Mouse (Mus musculus): ENCODE results near the gene Ppp4c. TPM values are rescaled to one million over a fixed set of nuclear protein-coding genes. Genes with fewer than 3 reads are reported as not detected.

Gene Ppp4c
- polyA plus RNA-seq, 1 experiment from 2014 or later: 215 TPM

DNA sequence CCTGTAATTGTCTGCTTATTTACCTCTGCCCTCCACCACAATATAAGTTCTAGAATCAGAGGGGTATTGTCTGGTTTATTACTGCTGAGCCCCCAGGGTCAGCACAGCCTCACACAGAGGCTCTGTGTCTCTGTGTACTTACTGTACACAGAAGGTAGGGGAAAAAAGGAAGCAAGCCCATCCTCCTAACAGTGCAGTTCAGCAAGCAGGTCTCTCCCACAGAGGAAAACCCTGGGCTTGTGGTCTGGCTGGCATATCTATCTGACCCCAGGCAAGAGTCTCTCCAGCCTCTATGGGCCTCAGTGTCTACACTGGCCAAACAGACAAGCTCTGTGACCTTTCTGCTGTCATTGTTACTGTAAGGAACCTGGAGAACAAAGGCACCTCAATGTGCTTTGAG is 11.5 kb upstream of the Ppp4c start:
- Histone ChIP-seq H3K4me3 (ENCODE audit: low read length) (no peak overlapping the region), H3K27me3 (replicated peaks; ENCODE audit: control insufficient read depth, insufficient read depth, low read length) (no peaks in the 10 kb centered on the region), H3K27ac (ENCODE audit: low read length) (no peak overlapping the region), H3K9ac (ENCODE audit: low read depth, low read length) (no peak overlapping the region), H3K4me2 (ENCODE audit: low read depth, low read length) (no peak overlapping the region), H3K9me3 (ENCODE audit: control insufficient read depth, low read length) (no peaks in the 10 kb centered on the region), H3K4me1 (ENCODE audit: control insufficient read depth, insufficient read depth, low read length) (peaks cover 26% of the 10 kb centered on the region), H3K36me3 (ENCODE audit: control insufficient read depth, insufficient read depth, low read length) (no peaks in the 10 kb centered on the region)
- no peak for ATAC-seq

DNA sequence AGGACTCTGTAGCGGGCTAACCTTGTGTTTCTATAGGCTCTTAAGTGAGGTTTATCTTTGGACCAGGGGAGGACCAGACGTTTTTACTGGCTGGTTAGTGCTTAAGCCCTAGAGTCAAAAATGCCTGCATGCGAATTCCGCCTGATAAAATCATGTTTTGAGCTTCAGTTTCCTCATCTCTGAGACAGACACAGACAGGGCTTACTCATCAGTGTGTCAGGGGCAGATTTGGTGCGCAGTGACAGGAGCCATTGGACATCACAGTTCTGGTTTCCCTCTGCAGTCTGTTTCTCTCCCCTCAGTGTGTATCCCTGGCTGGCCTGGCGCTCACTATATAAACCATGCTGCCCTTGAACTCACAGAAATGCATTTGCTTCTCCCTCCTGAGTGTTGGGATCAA is 10.9 kb upstream of the Ppp4c start:
- Histone ChIP-seq H3K9me3 (ENCODE audit: control insufficient read depth, low read length) (no peaks in the 10 kb centered on the region), H3K36me3 (ENCODE audit: control insufficient read depth, insufficient read depth, low read length) (no peaks in the 10 kb centered on the region), H3K4me2 (ENCODE audit: low read depth, low read length) (no peak overlapping the region), H3K4me3 (ENCODE audit: low read length) (no peak overlapping the region), H3K27ac (ENCODE audit: low read length) (no peak overlapping the region), H3K9ac (ENCODE audit: low read depth, low read length) (no peak overlapping the region), H3K27me3 (replicated peaks; ENCODE audit: control insufficient read depth, insufficient read depth, low read length) (no peaks in the 10 kb centered on the region), H3K4me1 (ENCODE audit: control insufficient read depth, insufficient read depth, low read length) (peaks cover 22% of the 10 kb centered on the region)
- 71% methylated on average over 6 of the region's 6 CpGs for WGBS
- no peak for ATAC-seq

DNA sequence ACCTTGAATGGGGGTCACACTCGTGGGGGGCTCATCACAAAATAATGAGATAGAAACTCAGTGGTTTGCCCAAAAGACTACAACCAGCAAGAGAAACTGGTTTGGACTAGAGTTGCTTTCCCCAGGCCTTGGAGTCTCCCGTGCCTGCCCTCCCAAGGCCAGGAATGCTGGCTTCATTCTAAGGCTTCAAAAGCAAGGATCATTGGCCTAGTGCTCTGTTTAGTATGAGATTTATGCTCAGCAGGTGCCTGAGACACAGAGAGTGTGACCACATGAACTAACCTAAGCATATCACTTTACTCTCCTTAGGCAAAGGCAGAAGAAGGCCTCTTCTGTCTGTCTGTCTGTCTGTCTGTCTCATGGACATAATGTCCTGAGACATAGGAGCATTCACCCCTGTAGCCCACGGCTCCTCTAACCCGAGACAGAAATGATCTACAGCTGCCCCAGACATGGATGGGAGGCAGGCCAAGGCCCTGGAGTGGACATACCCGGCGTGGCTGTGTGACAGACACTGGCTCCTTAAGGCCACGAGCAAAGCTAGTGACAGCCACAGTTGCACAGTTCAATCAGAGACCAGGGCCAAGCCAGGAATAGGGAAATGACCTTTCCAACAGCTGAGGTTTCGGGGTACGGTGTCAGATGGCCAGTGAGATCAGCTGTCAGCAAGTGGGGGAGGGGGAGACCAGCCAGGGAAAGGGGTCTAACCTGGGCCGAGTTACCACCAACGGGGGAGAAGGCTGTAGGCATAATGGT is 10.0 kb upstream of the Ppp4c start:
- Histone ChIP-seq H3K9me3 (ENCODE audit: control insufficient read depth, low read length) (no peaks in the 10 kb centered on the region), H3K4me3 (ENCODE audit: low read length) (no peak overlapping the region), H3K27me3 (replicated peaks; ENCODE audit: control insufficient read depth, insufficient read depth, low read length) (no peaks in the 10 kb centered on the region), H3K9ac (ENCODE audit: low read depth, low read length) (no peak overlapping the region), H3K36me3 (ENCODE audit: control insufficient read depth, insufficient read depth, low read length) (no peaks in the 10 kb centered on the region), H3K4me2 (ENCODE audit: low read depth, low read length) (no peak overlapping the region), H3K27ac (ENCODE audit: low read length) (no peak overlapping the region), H3K4me1 (ENCODE audit: control insufficient read depth, insufficient read depth, low read length) (peaks cover 19% of the 10 kb centered on the region)
- 85% methylated on average over 11 of the region's 11 CpGs for WGBS
- ATAC-seq: no peak

DNA sequence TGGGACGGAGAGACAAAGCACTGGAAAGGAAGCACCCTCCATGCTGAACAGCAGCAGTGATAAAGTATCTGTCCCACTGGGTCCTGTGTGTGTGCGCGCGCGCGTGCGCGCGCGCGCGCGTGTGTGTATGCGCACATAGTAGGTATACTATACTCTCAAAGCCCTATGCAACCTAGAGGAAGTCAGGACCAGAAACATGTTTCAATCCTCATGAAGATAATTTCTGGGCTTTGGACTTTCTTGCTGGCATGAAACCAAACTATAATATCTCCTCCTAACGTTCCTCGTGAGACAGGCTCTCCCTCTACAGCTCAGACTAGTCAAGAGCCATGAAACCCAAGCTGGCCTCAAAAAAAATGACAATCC is 8.7 kb upstream of the Ppp4c start:
- Histone ChIP-seq H3K4me1 (ENCODE audit: control insufficient read depth, insufficient read depth, low read length) (peaks cover 31% of the 10 kb centered on the region), H3K27me3 (replicated peaks; ENCODE audit: control insufficient read depth, insufficient read depth, low read length) (no peaks in the 10 kb centered on the region), H3K4me2 (ENCODE audit: low read depth, low read length) (no peak overlapping the region), H3K9me3 (ENCODE audit: control insufficient read depth, low read length) (no peaks in the 10 kb centered on the region), H3K36me3 (ENCODE audit: control insufficient read depth, insufficient read depth, low read length) (peaks cover 10% of the 10 kb centered on the region), H3K9ac (ENCODE audit: low read depth, low read length) (peak overlapping the region; percentile 77; the same call in 1 of the 2 replicates), H3K27ac (ENCODE audit: low read length) (no peak overlapping the region), H3K4me3 (ENCODE audit: low read length) (no peak overlapping the region)
- no peak for ATAC-seq
- WGBS: 90% methylated on average over 16 of the region's 16 CpGs

DNA sequence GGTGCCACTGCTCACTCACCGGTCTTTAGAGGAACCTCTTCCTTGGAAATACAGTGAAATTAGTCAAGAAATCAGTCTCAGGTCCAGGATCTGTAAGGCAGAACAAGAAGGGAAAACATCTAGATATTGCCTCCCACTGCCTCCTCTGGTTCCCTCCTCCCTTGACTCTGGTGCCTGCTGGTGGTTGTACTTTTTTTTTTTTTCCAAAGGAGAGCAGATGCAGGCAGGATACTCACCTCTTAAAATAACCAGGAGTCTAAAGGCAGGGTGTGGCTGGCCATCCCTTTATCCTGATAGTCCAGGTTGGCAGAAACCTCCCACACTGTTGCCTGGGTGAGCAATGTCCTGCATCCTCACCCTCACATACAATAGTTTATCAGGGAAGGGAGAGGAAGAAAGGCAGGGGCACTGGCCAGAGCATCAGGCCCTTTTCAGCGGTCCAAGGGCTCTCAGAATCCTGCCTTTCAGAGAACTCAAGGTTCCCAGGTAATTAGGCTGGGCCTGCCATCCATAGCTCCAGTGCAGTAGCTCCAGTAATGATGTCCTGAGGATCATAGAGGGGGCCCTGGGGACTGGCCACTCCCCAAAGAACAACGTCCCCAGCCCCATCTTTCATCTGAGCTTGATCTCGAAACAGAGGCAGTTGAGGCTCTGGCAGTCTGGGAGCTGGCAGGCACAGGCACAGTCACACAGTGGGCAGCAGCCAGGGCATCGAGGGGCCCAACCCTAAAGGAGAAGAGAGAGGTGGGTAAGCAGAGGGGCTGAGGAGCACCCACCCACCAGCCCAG is 8.2 kb upstream of the Ppp4c start:
- Histone ChIP-seq H3K27ac (ENCODE audit: low read length) (peak overlapping the region; percentile 99), H3K9me3 (ENCODE audit: control insufficient read depth, low read length) (no peaks in the 10 kb centered on the region), H3K36me3 (ENCODE audit: control insufficient read depth, insufficient read depth, low read length) (peaks cover 11% of the 10 kb centered on the region), H3K4me3 (ENCODE audit: low read length) (peak overlapping the region; percentile 88), H3K27me3 (replicated peaks; ENCODE audit: control insufficient read depth, insufficient read depth, low read length) (no peaks in the 10 kb centered on the region), H3K9ac (ENCODE audit: low read depth, low read length) (peak overlapping the region; percentile 77), H3K4me1 (ENCODE audit: control insufficient read depth, insufficient read depth, low read length) (peaks cover 32% of the 10 kb centered on the region), H3K4me2 (ENCODE audit: low read depth, low read length) (peak overlapping the region; percentile 76)
- ATAC-seq: no peak
- 66% methylated on average over 5 of the region's 5 CpGs for WGBS

DNA sequence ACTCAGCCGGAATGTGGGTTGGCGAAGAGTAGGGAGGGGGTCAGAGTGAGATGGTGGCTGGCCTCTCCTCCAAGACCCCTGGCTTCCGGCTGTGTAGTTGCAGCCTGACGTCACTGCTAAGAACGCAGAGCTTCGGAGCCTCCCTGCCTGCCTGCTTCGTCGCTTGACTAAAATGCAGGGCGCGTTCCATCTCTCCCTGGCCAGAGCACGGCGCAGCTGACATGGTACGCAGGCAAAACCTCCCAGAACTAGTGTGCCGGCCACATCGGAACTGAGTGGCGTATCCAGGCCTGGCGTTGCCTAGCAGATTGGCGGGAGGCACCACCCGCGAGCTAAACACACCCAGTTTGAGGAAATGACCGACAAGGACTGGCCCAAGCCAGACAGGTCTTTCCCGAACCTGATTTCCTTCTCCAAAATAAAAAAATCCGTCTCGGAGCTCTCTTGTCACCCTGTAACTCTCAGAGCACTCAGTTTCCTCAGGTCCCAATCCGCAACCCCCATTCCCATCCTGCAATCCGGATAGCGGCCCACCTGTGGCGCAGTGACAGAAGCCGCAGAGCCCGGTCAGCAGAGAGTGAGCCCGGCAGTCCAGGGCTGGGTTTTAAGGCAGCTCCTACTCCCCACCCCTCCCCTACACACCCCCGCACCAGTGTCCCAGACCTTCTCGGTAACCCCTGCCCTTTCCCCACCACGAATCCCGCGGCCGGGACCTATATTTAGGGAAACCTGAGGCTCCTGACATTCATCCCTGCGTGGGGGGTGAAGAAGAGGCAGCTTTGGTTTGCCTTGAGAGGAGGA is 7.4 kb upstream of the Ppp4c start:
- ATAC-seq: peak; percentile 87
- H3K4me2 ChIP-seq (ENCODE audit: low read depth, low read length): peak overlapping the region; percentile 76
- H3K36me3 ChIP-seq (ENCODE audit: control insufficient read depth, insufficient read depth, low read length): peaks cover 11% of the 10 kb centered on the region
- peak overlapping the region; percentile 99 for H3K27ac ChIP-seq (ENCODE audit: low read length)
- 3% methylated on average over 38 of the region's 38 CpGs for whole genome bisulfite sequencing
- peaks cover 32% of the 10 kb centered on the region for H3K4me1 ChIP-seq (ENCODE audit: control insufficient read depth, insufficient read depth, low read length)
- peak overlapping the region; percentile 88 for H3K4me3 ChIP-seq (ENCODE audit: low read length)
- H3K9me3 ChIP-seq (ENCODE audit: control insufficient read depth, low read length): no peaks in the 10 kb centered on the region
- H3K9ac ChIP-seq (ENCODE audit: low read depth, low read length): peak overlapping the region; percentile 77
- no peaks in the 10 kb centered on the region for H3K27me3 ChIP-seq (replicated peaks; ENCODE audit: control insufficient read depth, insufficient read depth, low read length)

DNA sequence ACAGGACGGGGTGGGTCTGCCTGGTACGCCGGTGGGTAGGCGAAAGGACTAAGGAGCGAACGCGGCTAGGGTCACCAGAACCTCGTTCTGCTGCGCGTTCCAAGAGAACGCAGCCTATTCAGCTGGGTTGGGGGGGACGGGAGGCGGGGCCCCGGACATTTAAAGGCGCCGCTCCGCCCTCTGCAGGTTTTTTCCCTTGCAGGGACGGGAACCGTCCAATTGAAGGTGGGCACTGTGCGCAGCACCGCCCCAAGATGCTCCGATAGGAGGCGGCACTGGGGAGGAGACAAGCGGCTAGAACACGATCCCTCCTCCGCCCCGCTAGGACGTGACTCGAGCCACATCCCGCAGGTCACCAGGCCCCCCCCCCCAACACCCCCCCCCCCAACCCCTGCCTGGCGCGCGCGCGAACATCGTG is 6.8 kb upstream of the Ppp4c start:
- peak overlapping the region; percentile 99 for H3K27ac ChIP-seq (ENCODE audit: low read length)
- no peaks in the 10 kb centered on the region for H3K27me3 ChIP-seq (replicated peaks; ENCODE audit: control insufficient read depth, insufficient read depth, low read length)
- H3K4me3 ChIP-seq (ENCODE audit: low read length): peak overlapping the region; percentile 88
- under 1% methylated on average over 31 of the region's 36 CpGs for WGBS
- H3K9ac ChIP-seq (ENCODE audit: low read depth, low read length): peak overlapping the region; percentile 95
- peaks cover 32% of the 10 kb centered on the region for H3K4me1 ChIP-seq (ENCODE audit: control insufficient read depth, insufficient read depth, low read length)
- H3K36me3 ChIP-seq (ENCODE audit: control insufficient read depth, insufficient read depth, low read length): peaks cover 11% of the 10 kb centered on the region
- peak overlapping the region; percentile 86 for H3K4me2 ChIP-seq (ENCODE audit: low read depth, low read length)
- peak; percentile 96 for ATAC-seq
- no peaks in the 10 kb centered on the region for H3K9me3 ChIP-seq (ENCODE audit: control insufficient read depth, low read length)

DNA sequence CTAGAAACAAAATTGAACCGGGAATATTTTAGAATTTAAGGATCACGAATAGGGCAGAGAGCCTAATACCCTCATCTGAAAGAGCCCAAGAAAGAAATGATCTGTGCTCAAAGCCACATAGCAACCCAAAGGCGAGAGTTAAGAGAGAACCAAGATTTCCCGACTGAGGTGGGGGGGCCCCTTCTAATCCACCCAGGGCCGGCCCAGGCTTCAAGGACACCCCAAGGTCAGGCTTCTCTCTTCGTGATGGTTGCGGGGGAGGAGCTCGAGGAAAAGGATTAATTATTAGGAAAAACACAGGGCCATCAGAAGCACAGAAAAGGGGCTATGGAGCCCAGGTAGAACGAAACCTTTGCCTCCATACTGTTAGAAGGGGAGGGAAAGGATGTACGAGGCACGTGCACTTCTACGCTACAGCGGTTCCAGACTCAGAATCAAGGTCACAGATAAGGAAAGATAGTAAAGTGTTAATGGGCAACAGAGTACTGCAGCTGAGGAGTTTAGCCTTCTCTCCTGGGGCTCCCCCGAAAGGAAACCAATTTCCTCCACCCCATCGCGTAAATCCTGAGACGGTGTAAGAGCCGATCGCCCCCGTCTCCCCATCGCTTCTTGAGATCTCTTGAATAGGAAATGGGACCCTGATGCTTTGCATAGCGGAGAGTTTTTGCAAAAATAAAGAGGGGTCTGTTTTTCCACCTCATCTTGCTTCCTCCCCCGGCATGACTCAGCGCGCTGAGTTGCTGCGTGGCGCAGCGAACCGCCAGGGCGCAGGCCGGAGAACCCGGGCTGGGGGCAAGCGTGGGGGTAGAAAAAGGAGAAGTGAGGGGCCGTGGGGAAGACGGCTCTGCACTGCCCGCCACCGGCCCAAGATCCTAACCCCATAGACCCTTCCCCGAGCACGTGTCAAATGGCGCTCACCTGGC is 6.1 kb upstream of the Ppp4c start:
- no peaks in the 10 kb centered on the region for H3K9me3 ChIP-seq (ENCODE audit: control insufficient read depth, low read length)
- under 1% methylated on average over 40 of the region's 40 CpGs for WGBS
- H3K27me3 ChIP-seq (replicated peaks; ENCODE audit: control insufficient read depth, insufficient read depth, low read length): no peaks in the 10 kb centered on the region
- H3K36me3 ChIP-seq (ENCODE audit: control insufficient read depth, insufficient read depth, low read length): peaks cover 11% of the 10 kb centered on the region
- no peak; the same call in 1 of the 2 replicates for ATAC-seq
- peaks cover 32% of the 10 kb centered on the region for H3K4me1 ChIP-seq (ENCODE audit: control insufficient read depth, insufficient read depth, low read length)
- peak overlapping the region; percentile 95 for H3K9ac ChIP-seq (ENCODE audit: low read depth, low read length)
- peak overlapping the region; percentile 86 for H3K4me2 ChIP-seq (ENCODE audit: low read depth, low read length)
- peak overlapping the region; percentile 88 for H3K4me3 ChIP-seq (ENCODE audit: low read length)
- peak overlapping the region; percentile 98 for H3K27ac ChIP-seq (ENCODE audit: low read length)

Measured in intestine, embryonic 16.5 days (tissue).